Mouse (Mus musculus) bone marrow, adult 2 months (tissue): ENCODE data around the gene Tmem63c. TPM values are rescaled to one million over a fixed set of nuclear protein-coding genes. Genes with fewer than 3 reads are reported as not detected.

ENCODE experiments used
- H3K27ac ChIP-seq: fragments of 200-500 bp; 2 replicates; pipeline ENCODE4 v1.5.1; 2012; ENCODE audit warnings: low read depth, mild to moderate bottlenecking, control low read depth, inconsistent platforms, low read length; ENCODE audit not compliant: control insufficient read depth, poor library complexity, insufficient read depth
- H3K4me1 ChIP-seq: fragments of 200-500 bp; 2 replicates; pipeline ENCODE4 v1.6.1; 2011; ENCODE audit warnings: low read length; ENCODE audit not compliant: control insufficient read depth, insufficient read depth
- H3K4me3 ChIP-seq: fragments of 200-500 bp; replicated peaks from 2 replicates; pipeline ENCODE3; 2011; ENCODE audit warnings: mild to moderate bottlenecking, low read depth, low read length, control low read depth; ENCODE audit not compliant: control insufficient read depth
- CTCF ChIP-seq: fragments of 200-500 bp; IDR thresholded peaks from 2 replicates; pipeline ENCODE4 v1.5.1; 2011; ENCODE audit warnings: low read length, control low read depth; ENCODE audit not compliant: control insufficient read depth, insufficient read depth
- POLR2A ChIP-seq: fragments of 200-500 bp; IDR thresholded peaks from 2 replicates; pipeline ENCODE4 v1.6.1; 2011; ENCODE audit warnings: low read depth, mild to moderate bottlenecking, control low read depth, low read length, borderline replicate concordance; ENCODE audit not compliant: control insufficient read depth
- WGBS: fragments of 180-500 bp; shearing (Covaris S2); methylation state at CpG from one replicate; pipeline ENCODE4 v1.1.7; 2018; 5-methylcytosine and 5-hydroxymethylcytosine counted together
- polyA plus RNA-seq: library from polyadenylated mRNA; stranded (reverse); fragments of >200 nt; gene quantifications from 2 replicates; pipeline ENCODE4 v1.2.4, GENCODE M21; 2011; ENCODE audit warnings: low replicate concordance; ENCODE audit not compliant: missing spikeins, insufficient read depth, insufficient read length

Tmem63c gene
- not detected in 2 replicates for polyA plus RNA-seq

- WGBS = 65% methylated on average over 6 of the region's 6 CpGs
- H3K4me3 ChIP-seq = no peak within 1 kb of the TSS
- TF ChIP-seq POLR2A (no peak), CTCF (no peak)
- no peak within 1 kb of the TSS for H3K27ac ChIP-seq
- no peaks in the 10 kb centered on the region for H3K4me1 ChIP-seq
Observed at GRCm38 (mm10) chr12:87021040-87021439, at the start of gene Tmem63c. Gene Tmem63c, plus strand, starts transcription at chr12:87021340.

- TF ChIP-seq CTCF (no peak), POLR2A (no peak)
- 9% methylated on average over 7 of the region's 7 CpGs for WGBS
- no peaks in the 10 kb centered on the region for H3K4me1 ChIP-seq
Observed at GRCm38 (mm10) chr12:86973216-86973615, 47.9 kb upstream of the Tmem63c start.

GRCm38 (mm10) chr12:86973706-86974105 is 47.4 kb upstream of the Tmem63c start:
- H3K4me1 ChIP-seq = no peaks in the 10 kb centered on the region
- 68% methylated on average over 8 of the region's 8 CpGs for whole genome bisulfite sequencing
- no peak overlapping the region for H3K4me3 ChIP-seq
- no peak overlapping the region for H3K27ac ChIP-seq
- no peak for TF ChIP-seq POLR2A
- no peak for TF ChIP-seq CTCF

More at GRCm38 (mm10) chr12:86973216-86973615, 47.9 kb upstream of the Tmem63c start:
- no peak overlapping the region for H3K4me3 ChIP-seq
- no peak overlapping the region for H3K27ac ChIP-seq

GRCm38 (mm10) chr12:86974387-86975288 is 46.5 kb upstream of the Tmem63c start:
- 14% methylated on average over 40 of the region's 40 CpGs for WGBS
- Histone ChIP-seq H3K4me1 (no peaks in the 10 kb centered on the region), H3K27ac (no peak overlapping the region), H3K4me3 (no peak overlapping the region)
- TF ChIP-seq POLR2A (no peak), CTCF (peak; percentile 68)

- WGBS = 41% methylated on average over 10 of the region's 10 CpGs
Observed at GRCm38 (mm10) chr12:86975761-86976160, 45.4 kb upstream of the Tmem63c start.

GRCm38 (mm10) chr12:86976511-86977168 is 44.5 kb upstream of the Tmem63c start:
- no peak overlapping the region for H3K4me3 ChIP-seq
- 51% methylated on average over 6 of the region's 6 CpGs for WGBS
- TF ChIP-seq CTCF = 0 out of 2 replicates have a peak, but pooled peaks have one; percentile 4
- TF ChIP-seq POLR2A = no peak
- no peaks in the 10 kb centered on the region for H3K4me1 ChIP-seq
- H3K27ac ChIP-seq = no peak overlapping the region

More at GRCm38 (mm10) chr12:86975761-86976160, 45.4 kb upstream of the Tmem63c start:
- Histone ChIP-seq H3K4me1 (no peaks in the 10 kb centered on the region), H3K27ac (no peak overlapping the region), H3K4me3 (no peak overlapping the region)
- TF ChIP-seq POLR2A (no peak), CTCF (no peak)

- Histone ChIP-seq H3K4me3 (no peak overlapping the region), H3K4me1 (no peaks in the 10 kb centered on the region), H3K27ac (no peak overlapping the region)
- TF ChIP-seq POLR2A (no peak), CTCF (no peak)
- 32% methylated on average over 15 of the region's 15 CpGs for WGBS
Observed at GRCm38 (mm10) chr12:86977833-86978232, 43.3 kb upstream of the Tmem63c start.

GRCm38 (mm10) chr12:86981180-86981579 is 40.0 kb upstream of the Tmem63c start:
- TF ChIP-seq POLR2A (no peak), CTCF (peak; percentile 30; the same call in 1 of the 2 replicates)
- 30% methylated on average over 9 of the region's 9 CpGs for WGBS
- Histone ChIP-seq H3K27ac (no peak overlapping the region), H3K4me3 (no peak overlapping the region), H3K4me1 (no peaks in the 10 kb centered on the region)
